Mouse (Mus musculus) embryonic facial prominence, embryonic 10.5 days (tissue): ENCODE measurements at regions not wholly inside any gene's neighbourhood (a gene's known extent, or its start where the extent isn't known, plus 50 kb on each side); places are given as distances from the start of the nearest gene placed in this dataset.

Experiments
- DNase-seq: peaks from one replicate; pipeline ENCODE4 v3.0.0-alpha.2; 2017; ENCODE audit warnings: low spot score
- H3K27ac ChIP-seq: fragments of 300-500 bp; sonication (generic); replicated peaks from 2 replicates; pipeline ENCODE4 v1.5.1; 2016; ENCODE audit warnings: mild to moderate bottlenecking
- H3K27me3 ChIP-seq: fragments of 300-500 bp; sonication (generic); replicated peaks from 2 replicates; pipeline ENCODE4 v1.6.1; 2016; ENCODE audit warnings: low read depth, mild to moderate bottlenecking; ENCODE audit not compliant: poor library complexity, severe bottlenecking
- H3K36me3 ChIP-seq: fragments of 300-500 bp; sonication (generic); replicated peaks from 2 replicates; pipeline ENCODE4 v1.6.1; 2016; ENCODE audit warnings: mild to moderate bottlenecking, moderate library complexity
- H3K4me1 ChIP-seq: fragments of 300-500 bp; sonication (generic); 2 replicates; pipeline ENCODE4 v1.6.1; 2016
- H3K4me3 ChIP-seq: fragments of 300-500 bp; sonication (generic); 2 replicates; pipeline ENCODE4 v1.5.1; 2016; ENCODE audit warnings: mild to moderate bottlenecking, moderate library complexity
- H3K9me3 ChIP-seq: fragments of 300-500 bp; sonication (generic); 2 replicates; pipeline ENCODE4 v1.6.1; 2016; ENCODE audit warnings: mild to moderate bottlenecking
- WGBS: fragments of 180-500 bp; shearing (Covaris S2); methylation state at CpG from one replicate; pipeline ENCODE4 v1.1.7; 2016; 5-methylcytosine and 5-hydroxymethylcytosine counted together

- Histone ChIP-seq H3K27ac (no peak overlapping the region), H3K27me3 (peaks cover 24% of the 10 kb centered on the region), H3K9me3 (no peaks in the 10 kb centered on the region), H3K36me3 (no peaks in the 10 kb centered on the region), H3K4me3 (no peak overlapping the region), H3K4me1 (peaks cover 15% of the 10 kb centered on the region)
- DNase-seq = peak; percentile 58
- 25% methylated on average over 2 of the region's 2 CpGs for WGBS
Observed at GRCm38 (mm10) chr15:41920270-41920669, 1786.1 kb downstream of the 9330182O14Rik start.

DNA sequence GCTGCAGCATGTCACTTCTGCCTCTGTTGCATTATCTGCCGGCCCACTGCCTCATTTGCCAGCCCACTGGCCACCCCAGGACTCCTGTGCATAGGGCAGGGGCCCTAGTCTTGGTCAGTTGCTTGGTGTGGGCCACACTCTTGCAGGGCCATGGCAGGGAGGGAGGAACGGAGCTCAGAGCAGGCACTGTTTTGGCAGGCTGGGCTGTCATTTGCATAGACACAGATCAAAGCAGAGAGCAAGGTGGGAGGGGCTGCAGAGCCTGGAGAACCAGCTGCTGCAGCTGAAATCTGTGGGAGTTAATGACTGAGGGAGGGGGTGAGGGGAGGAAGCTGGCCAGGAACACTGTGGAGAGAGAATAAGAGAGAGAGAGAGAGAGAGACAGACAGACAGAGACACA is 1802.5 kb downstream of the 9330182O14Rik start:
- DNase-seq = no peak
- H3K4me1 ChIP-seq = no peaks in the 10 kb centered on the region
- H3K27ac ChIP-seq = no peak overlapping the region
- peaks cover 15% of the 10 kb centered on the region for H3K9me3 ChIP-seq
- H3K27me3 ChIP-seq = no peaks in the 10 kb centered on the region
- H3K4me3 ChIP-seq = no peak overlapping the region
- WGBS = 60% methylated on average over 2 of the region's 2 CpGs
- no peaks in the 10 kb centered on the region for H3K36me3 ChIP-seq

GRCm38 (mm10) chr15:41945226-41945625 is 1811.1 kb downstream of the 9330182O14Rik start:
- Histone ChIP-seq H3K36me3 (no peaks in the 10 kb centered on the region), H3K4me1 (peaks cover 21% of the 10 kb centered on the region), H3K27me3 (no peaks in the 10 kb centered on the region), H3K4me3 (no peak overlapping the region), H3K27ac (no peak overlapping the region), H3K9me3 (no peaks in the 10 kb centered on the region)
- WGBS = 83% methylated on average over 2 of the region's 2 CpGs
- DNase-seq = no peak

GRCm38 (mm10) chr15:41947888-41948287 is 1813.7 kb downstream of the 9330182O14Rik start:
- Histone ChIP-seq H3K4me1 (peaks cover 21% of the 10 kb centered on the region), H3K36me3 (no peaks in the 10 kb centered on the region), H3K9me3 (no peaks in the 10 kb centered on the region), H3K4me3 (no peak overlapping the region), H3K27ac (no peak overlapping the region), H3K27me3 (no peaks in the 10 kb centered on the region)
- DNase-seq = no peak

GRCm38 (mm10) chr15:41948347-41949093 is 1814.4 kb downstream of the 9330182O14Rik start:
- no peak overlapping the region for H3K27ac ChIP-seq
- no peaks in the 10 kb centered on the region for H3K36me3 ChIP-seq
- H3K4me3 ChIP-seq = no peak overlapping the region
- 29% methylated on average over 4 of the region's 4 CpGs for WGBS
- no peaks in the 10 kb centered on the region for H3K9me3 ChIP-seq
- H3K4me1 ChIP-seq = peaks cover 21% of the 10 kb centered on the region
- DNase-seq = peak; percentile 42
- H3K27me3 ChIP-seq = no peaks in the 10 kb centered on the region

DNA sequence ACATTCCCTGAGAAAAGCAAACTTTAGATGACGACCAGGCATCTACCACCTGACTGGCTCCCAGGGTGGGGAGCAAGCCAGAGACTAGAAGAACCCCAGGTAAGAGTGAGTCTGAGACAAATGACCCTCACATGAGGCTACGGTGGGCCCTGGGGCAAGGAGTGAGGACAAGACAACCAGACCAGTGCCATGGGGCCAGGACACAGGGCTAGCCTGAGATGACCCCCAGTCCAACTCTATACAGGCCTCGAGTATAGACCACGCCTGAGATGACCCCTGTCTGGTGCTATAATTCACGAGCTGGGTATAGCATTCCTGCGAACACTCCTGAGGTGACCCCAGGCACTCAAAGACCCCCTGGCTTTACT is 1814.9 kb downstream of the 9330182O14Rik start:
- no peaks in the 10 kb centered on the region for H3K27me3 ChIP-seq
- no peak overlapping the region; the same call in 1 of the 2 replicates for H3K27ac ChIP-seq
- no peaks in the 10 kb centered on the region for H3K9me3 ChIP-seq
- H3K4me3 ChIP-seq = no peak overlapping the region
- peaks cover 21% of the 10 kb centered on the region for H3K4me1 ChIP-seq
- DNase-seq = no peak
- H3K36me3 ChIP-seq = no peaks in the 10 kb centered on the region
- 66% methylated on average over 6 of the region's 6 CpGs for WGBS

DNA sequence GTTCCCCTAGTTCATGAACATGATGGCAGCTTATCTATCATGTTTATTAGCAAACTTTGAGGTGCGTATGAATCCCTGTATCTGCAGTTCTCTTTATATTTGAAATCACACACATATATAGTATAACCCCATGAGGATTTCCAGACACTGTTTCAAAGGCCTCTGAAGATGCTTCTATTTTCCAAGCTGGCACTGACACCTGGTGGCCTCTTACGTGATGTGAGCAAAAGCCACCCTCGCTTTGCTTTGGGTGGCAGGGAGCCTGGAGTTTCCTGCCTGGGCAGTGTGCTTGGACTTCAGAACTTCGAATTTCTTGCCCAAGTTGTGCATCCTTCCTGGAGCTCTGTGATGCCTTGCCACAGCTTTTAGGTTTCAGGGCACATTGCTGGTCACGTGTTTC is 1817.1 kb downstream of the 9330182O14Rik start:
- H3K4me1 ChIP-seq = peaks cover 21% of the 10 kb centered on the region
- H3K27ac ChIP-seq = no peak overlapping the region
- H3K36me3 ChIP-seq = no peaks in the 10 kb centered on the region
- H3K9me3 ChIP-seq = no peaks in the 10 kb centered on the region
- no peaks in the 10 kb centered on the region for H3K27me3 ChIP-seq
- WGBS = 75% methylated on average over 5 of the region's 5 CpGs
- DNase-seq = peak; percentile 17
- no peak overlapping the region for H3K4me3 ChIP-seq

- no peaks in the 10 kb centered on the region for H3K36me3 ChIP-seq
- H3K27ac ChIP-seq = no peak overlapping the region
- no peak for DNase-seq
- no peak overlapping the region for H3K4me3 ChIP-seq
- no peaks in the 10 kb centered on the region for H3K9me3 ChIP-seq
- no peaks in the 10 kb centered on the region for H3K27me3 ChIP-seq
- H3K4me1 ChIP-seq = no peaks in the 10 kb centered on the region
Observed at GRCm38 (mm10) chr15:41960597-41960996, 1826.4 kb downstream of the 9330182O14Rik start.

DNA sequence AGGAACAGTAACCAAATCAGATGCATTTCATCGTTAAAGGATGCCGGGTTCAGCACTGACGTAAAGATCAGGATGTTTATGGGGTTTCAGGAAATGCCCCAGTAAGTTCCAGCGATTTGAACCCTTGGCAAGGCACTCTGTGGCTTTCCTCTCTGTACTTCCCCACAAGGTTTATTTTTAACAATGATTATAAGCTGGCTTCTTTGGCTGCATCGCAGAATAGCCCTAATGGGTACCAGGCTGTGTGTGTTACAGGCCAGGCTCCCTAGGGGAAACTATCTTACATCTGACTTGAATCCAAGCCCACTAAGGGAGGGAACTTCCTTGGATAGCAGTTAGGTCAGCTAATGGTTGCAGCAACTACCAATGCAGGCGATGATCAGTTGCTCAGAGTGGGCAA is 1836.7 kb downstream of the 9330182O14Rik start:
- DNase-seq = no peak
- Histone ChIP-seq H3K9me3 (no peaks in the 10 kb centered on the region), H3K36me3 (no peaks in the 10 kb centered on the region), H3K4me1 (no peaks in the 10 kb centered on the region), H3K27me3 (no peaks in the 10 kb centered on the region), H3K4me3 (no peak overlapping the region), H3K27ac (no peak overlapping the region)
- 81% methylated on average over 6 of the region's 6 CpGs for WGBS

DNA sequence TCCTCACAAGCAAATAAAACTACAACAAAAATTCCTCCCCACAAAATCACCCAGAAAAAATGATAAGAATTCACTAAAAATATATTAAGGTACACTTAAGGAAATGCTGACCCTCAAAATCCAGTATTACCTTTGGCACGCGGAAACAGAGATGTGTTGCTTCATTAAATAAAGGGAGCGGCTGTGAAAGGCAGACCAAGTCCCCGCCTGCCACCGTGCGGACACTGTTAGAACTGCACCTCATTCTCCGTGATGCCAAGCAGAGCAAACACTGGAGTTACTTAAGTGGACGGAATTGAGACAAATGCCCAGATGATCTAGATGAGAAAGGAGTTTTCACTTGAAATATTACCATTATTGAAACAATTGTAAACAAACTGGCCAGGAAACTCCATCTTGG is 1839.1 kb downstream of the 9330182O14Rik start:
- no peak overlapping the region for H3K4me3 ChIP-seq
- peak; percentile 88 for DNase-seq
- H3K4me1 ChIP-seq = no peaks in the 10 kb centered on the region
- 5% methylated on average over 8 of the region's 8 CpGs for WGBS
- H3K36me3 ChIP-seq = no peaks in the 10 kb centered on the region
- H3K27ac ChIP-seq = no peak overlapping the region
- no peaks in the 10 kb centered on the region for H3K27me3 ChIP-seq
- H3K9me3 ChIP-seq = no peaks in the 10 kb centered on the region

DNA sequence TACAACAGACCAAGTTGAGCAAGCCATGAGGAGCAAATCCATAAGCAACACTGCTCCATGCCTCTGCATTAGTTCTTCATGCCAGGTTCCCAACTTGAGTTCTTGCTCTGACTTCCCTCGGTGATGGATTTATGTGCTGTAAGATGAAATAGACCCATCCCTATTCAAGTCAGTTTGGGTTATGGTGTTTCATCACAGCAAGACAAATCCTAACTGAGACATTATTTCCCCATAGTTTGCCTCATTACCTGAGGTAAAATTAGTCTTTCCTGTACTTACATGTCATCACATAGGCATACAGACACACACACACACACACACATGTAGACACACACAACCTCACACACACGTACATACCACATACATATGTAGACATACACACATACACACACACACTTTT is 1843.0 kb downstream of the 9330182O14Rik start:
- Histone ChIP-seq H3K36me3 (no peaks in the 10 kb centered on the region), H3K4me3 (no peak overlapping the region), H3K27me3 (no peaks in the 10 kb centered on the region), H3K9me3 (no peaks in the 10 kb centered on the region), H3K27ac (no peak overlapping the region), H3K4me1 (no peaks in the 10 kb centered on the region)
- DNase-seq = no peak
- WGBS = 90% methylated on average over 2 of the region's 2 CpGs

DNA sequence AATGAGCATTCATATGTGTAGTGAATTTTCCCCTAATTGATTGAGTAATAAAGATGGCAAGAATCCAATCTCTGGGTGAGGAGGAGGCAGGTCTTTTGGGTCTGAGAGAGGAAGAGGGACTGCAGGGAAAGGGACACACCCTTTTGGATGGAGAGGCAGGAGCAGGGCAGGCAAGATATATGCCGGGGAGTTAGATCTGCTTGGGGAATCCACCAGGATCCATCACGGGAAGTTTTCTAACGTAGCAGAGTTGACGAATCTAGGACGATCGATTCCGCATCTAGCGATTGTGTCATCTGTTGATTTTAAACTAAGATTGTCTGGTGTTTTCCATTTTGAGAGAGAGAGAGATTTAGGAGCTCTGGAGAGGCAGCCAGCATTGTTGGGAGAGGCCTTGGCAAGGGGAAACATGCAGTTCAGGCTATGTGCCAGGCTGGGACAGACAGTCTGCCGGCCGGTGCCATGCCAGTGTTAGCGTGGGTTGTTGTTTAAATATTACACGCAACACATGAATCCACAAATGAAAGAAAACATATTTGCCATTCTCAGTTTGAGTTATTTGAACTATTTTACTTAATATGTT is 1843.6 kb downstream of the 9330182O14Rik start:
- WGBS = 96% methylated on average over 12 of the region's 12 CpGs
- H3K27ac ChIP-seq = no peak overlapping the region
- H3K9me3 ChIP-seq = no peaks in the 10 kb centered on the region
- H3K27me3 ChIP-seq = no peaks in the 10 kb centered on the region
- DNase-seq = no peak
- no peak overlapping the region for H3K4me3 ChIP-seq
- H3K4me1 ChIP-seq = no peaks in the 10 kb centered on the region
- no peaks in the 10 kb centered on the region for H3K36me3 ChIP-seq

DNA sequence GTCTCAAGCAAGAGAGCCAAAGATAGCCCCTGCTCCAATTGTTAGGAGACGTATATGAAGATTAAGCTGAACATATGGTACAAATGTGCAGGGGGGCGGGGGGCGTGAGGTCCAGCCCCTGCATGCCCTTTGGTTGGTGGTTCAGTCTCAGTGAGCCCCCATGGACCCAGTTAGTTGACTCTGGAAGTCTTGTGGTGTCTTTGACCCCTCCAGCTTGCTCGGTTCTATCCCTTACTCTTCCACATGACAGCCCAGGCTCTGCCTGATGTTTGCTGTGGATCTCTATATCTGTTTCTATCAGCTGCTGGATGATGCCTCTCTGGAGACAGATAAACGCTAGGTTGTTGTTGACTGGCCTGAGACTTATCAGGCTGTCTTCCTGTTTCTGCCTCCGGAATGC is 1849.1 kb downstream of the 9330182O14Rik start:
- Histone ChIP-seq H3K4me1 (peaks cover 6% of the 10 kb centered on the region; the same call in 1 of the 2 replicates), H3K9me3 (no peaks in the 10 kb centered on the region), H3K27ac (no peak overlapping the region), H3K27me3 (no peaks in the 10 kb centered on the region), H3K4me3 (no peak overlapping the region), H3K36me3 (no peaks in the 10 kb centered on the region)
- DNase-seq = no peak
- WGBS = 76% methylated on average over 6 of the region's 6 CpGs
